Mouse (Mus musculus): ENCODE data around the gene Ccnh. TPM values are rescaled to one million over a fixed set of nuclear protein-coding genes. Genes with fewer than 3 reads are reported as not detected.
A peak's percentile ranks its signal among the peaks of the same experiment; 100 is the strongest.
"Not testable (repeated sequence)": the region's sequence is repeated elsewhere in the genome, so short reads cannot be mapped to it uniquely, and the experiment has no call there.

Gene Ccnh
- 46.4 and 46.9 TPM in 2 replicates for total RNA-seq (2015)
- total RNA-seq (2017): 32.4 and 42.6 TPM in 2 replicates

- peak; percentile 94 for ATAC-seq (ENCODE audit: poor library complexity, severe bottlenecking)
These were observed at the start of gene Ccnh for GRCm38 (mm10) chr13:85188903-85189643. Gene Ccnh (plus strand): TSS chr13:85189408.

GRCm38 (mm10) chr13:85143361-85143760 is 45.8 kb upstream of the Ccnh start:
- ATAC-seq (ENCODE audit: poor library complexity, severe bottlenecking): not testable (repeated sequence)

DNA sequence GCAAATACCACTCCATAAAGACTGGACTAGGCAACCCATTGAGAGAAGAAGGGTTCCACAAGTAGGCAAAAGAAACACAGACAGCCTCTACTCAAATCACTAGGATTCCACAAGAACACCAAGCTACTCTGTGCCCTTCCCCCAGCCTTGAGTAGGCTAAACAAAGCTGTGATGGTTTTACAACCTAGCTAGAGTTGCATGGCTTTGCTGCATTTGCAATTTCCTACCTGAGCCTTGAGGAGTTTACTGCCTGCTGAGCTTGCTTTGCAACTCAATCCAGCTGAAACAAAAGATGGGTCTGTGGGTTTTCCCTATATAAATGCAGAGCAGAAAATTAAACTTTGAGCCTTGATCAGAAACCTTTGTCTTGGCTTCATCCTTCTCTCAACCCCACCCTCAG is 42.7 kb upstream of the Ccnh start:
- ATAC-seq (ENCODE audit: poor library complexity, severe bottlenecking): no peak

- no peak for ATAC-seq (ENCODE audit: poor library complexity, severe bottlenecking)
These were observed 34.5 kb upstream of the Ccnh start for GRCm38 (mm10) chr13:85154746-85155145.

DNA sequence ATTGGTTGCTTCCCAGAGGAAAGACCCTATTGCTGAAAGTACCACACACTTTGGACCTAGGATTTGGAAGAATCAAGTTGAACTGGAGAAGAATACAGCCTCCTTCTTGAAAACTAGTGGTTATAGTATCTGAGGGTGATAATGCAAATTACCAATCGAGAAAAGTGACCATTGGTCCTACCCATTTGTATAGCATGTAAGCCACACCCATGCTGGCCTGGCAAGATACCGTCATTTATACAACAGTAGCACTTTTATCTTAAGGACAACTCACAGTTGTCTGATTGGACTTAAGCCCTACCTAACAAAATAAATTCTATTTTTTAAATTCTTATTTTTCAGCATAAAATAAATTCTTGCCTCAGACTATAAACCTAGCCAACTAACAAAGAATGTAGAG is 29.2 kb upstream of the Ccnh start:
- ATAC-seq (ENCODE audit: poor library complexity, severe bottlenecking): no peak

DNA sequence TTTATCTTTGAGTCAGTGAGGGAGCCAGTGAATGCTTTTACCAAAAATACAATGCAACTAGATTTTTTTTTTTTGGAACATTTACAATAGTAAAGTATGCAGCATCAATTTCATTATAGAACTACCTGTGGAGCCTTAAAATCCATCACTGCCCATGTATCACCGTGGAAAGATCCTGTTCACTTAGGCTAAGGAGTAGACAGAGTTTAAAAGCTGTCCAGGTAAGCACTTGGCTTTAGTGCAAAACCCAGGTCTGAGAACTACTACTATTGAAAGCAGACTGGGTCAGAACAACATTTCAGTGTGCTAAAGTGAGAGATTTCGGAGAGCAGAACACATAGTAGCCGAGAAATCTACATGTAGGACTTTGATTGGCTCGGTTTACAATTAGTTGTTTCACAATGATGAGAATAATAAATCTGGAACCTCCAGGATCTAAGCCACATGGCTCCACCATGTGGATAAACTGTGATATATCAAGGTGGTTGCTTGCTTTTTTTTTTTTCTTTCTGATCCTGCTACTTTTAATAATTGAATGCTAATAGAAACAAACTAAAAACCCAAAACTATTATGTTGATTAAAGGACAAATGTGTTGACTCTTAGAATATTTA is 24.6 kb upstream of the Ccnh start:
- no peak for ATAC-seq (ENCODE audit: poor library complexity, severe bottlenecking)

DNA sequence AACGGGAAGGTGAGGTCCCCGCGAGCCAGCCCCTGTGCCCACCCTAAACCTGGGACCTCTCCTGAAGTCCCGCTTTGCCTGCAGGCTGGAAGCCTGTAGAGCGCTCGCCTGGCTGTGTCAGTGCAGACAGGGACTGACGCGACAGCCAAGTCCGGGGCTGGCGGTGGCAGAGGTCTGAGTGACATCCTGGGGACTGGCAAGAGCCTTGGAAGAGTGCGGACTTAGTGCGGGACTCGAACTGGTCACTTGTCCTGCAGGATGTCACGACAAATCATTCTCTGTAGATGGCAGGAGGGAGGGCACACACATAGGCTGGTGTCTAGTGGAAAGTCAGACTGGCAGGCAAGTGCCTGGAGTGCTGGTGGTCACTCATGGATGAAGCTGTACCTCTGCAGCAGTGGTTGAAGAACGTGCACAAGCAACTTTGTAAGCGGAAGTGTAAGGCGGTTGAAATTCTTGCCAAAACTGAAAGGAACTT is 475 bp downstream of the Ccnh start:
- ATAC-seq (ENCODE audit: poor library complexity, severe bottlenecking): peak; percentile 66

DNA sequence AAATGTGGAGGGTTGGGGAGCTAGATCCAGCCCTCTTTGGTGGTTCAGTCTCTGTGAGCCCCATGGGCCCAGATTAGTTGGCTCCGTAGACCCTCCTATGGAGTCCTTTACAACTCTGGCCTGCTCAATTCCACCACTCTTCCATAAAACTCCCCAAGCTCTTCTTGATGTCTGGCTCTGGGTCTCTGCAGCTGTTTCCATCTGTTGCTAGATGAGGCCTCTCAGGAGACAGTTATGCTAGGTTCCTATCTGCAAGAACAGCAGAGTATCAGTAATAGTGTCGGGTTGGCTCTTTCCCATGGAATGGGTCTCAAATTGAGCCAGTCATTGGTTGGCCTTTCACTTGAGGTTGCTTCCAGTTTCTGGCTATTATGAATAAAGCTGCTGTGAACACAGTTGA is 2.0 kb downstream of the Ccnh start:
- no peak for ATAC-seq (ENCODE audit: poor library complexity, severe bottlenecking)

DNA sequence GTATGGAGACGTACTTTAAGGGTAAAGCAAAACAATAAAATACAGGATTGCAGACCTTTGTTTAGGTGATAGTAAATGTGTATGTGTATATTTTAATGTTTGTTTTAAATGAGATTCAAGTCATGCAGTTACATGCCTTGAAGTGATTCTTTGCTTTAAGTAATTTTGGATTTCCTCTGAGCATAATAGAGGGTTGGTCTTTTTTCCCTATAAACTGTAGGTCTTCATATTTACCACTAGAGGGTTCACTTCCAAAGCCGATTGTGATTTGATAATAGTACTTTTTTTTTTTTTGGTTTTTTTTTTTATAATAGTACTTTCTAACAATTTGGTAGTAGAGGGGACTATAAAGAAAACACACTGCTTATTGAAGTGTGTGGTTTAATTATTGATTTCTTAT is 18.3 kb downstream of the Ccnh start:
- ATAC-seq (ENCODE audit: poor library complexity, severe bottlenecking): peak; percentile 64

- ATAC-seq (ENCODE audit: poor library complexity, severe bottlenecking): no peak
These were observed 19.4 kb downstream of the Ccnh start for GRCm38 (mm10) chr13:85208656-85209055.

DNA sequence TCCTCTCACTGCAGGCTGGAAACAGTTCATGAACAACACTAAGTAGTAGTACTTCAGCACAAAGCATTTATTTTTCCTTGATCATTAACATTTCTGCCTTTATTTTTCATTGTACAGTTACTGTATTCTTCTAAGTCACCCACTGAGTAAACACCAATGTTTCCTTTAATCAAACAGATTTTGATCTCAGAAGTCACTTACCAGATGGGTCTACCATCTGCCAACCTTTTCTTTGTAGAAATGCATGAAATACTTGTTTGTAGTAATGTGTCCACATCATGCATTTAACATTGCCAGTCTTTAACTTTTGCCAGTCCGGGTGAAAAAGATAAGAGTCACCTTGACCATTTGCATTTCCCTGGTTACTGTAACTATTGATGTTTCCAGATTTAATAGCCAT is 21.1 kb downstream of the Ccnh start:
- ATAC-seq (ENCODE audit: poor library complexity, severe bottlenecking): no peak

- no peak for ATAC-seq (ENCODE audit: poor library complexity, severe bottlenecking)
These were observed 29.4 kb downstream of the Ccnh start for GRCm38 (mm10) chr13:85218656-85219055.

DNA sequence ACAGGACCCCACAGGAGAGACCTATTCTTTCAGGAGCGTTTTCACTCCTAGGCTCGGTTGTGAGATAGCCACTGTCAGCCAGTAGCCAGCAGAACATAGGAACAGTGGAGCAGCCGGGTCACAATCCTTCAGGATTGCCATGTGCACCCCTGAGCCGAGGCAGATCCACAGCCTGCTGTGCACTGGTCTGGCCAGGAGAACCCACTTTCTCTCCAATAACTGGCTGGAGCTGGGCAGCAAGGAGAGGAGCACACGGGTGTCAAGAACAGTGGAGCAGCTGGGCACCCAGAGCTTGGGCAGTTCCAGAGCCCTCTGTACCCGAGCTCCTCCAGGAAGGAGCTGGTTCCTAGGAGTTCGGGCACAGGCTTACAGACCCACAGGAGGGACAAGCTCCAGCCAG is 49.6 kb downstream of the Ccnh start:
- no peak for ATAC-seq (ENCODE audit: poor library complexity, severe bottlenecking)

Other genes with a start within 250 kb of the Ccnh start
- gene Rasa1, start 99.7 kb downstream of the Ccnh start, total RNA-seq (2015): 67.5 and 93.6 TPM in 2 replicates
- 58.4 and 92.6 TPM in 2 replicates for gene Rasa1, start 99.7 kb downstream of the Ccnh start, total RNA-seq (2017)

All from megakaryocyte, adult 5-6 weeks (primary cell).